In the genomic region with DNA sequence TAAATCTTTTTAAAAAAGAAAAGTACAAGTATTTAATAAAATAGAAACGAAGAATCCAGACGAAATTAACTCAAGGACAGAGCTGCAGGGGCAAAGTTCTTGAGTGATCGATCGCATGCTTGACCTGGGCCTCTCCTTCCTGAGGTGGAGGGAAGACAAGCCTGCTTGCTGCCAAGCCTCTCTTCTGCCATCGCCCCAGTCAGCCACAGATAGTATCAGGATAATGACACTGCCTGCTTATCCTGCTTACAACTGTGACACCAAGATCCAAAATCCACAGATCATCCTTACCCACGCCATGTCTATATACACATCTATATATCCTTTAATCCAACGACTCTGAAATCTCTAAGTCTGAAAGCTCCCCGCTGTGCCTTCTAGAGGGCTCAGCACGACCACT, we compare ENCODE assay signal across 15 mouse cellular contexts.
"Had no signal": no experiment of that assay in that cellular context is flagged by ENCODE, and none has a peak within 500 bp of the region (broad histone marks: within the 10 kb centered on the region; RNA-seq: fewer than 3 reads in every experiment).

No protein-coding gene starts in this region.

- H3K9me3 ChIP-seq: limb, embryonic 10.5 days; limb, embryonic 13.5 days; midbrain, embryonic 12.5 days; midbrain, embryonic 15.5 days had no signal

- ATAC-seq: inflammation-experienced regulatory T-cells, adult 6 months; intestine, embryonic 16.5 days; midbrain, embryonic 15.5 days had no signal

- H3K9ac ChIP-seq: limb, embryonic 13.5 days; lung, embryonic 14.5 days; midbrain, embryonic 12.5 days; midbrain, embryonic 15.5 days had no signal

- H3K4me3 ChIP-seq: limb, embryonic 10.5 days; limb, embryonic 13.5 days; midbrain, embryonic 12.5 days; midbrain, embryonic 15.5 days; myocyte had no signal

- H3K4me2 ChIP-seq: limb, embryonic 13.5 days; lung, embryonic 14.5 days; midbrain, embryonic 12.5 days; midbrain, embryonic 15.5 days had no signal

- H3K27me3 ChIP-seq: limb, embryonic 13.5 days; midbrain, embryonic 12.5 days; midbrain, embryonic 15.5 days had no signal

- H3K4me1 ChIP-seq: midbrain, embryonic 12.5 days had no signal

- H3K36me3 ChIP-seq: limb, embryonic 10.5 days; limb, embryonic 13.5 days; midbrain, embryonic 12.5 days; midbrain, embryonic 15.5 days had no signal

- H3K27ac ChIP-seq: limb, embryonic 10.5 days; limb, embryonic 13.5 days; midbrain, embryonic 12.5 days; midbrain, embryonic 15.5 days had no signal

- DNase-seq: kidney, adult 18-20 months; kidney, adult 9 months; kidney, postnatal 14 days; kidney, postnatal 4 days; lung, embryonic 14.5 days; lung, postnatal 36 days; thymus, adult 18-20 months; thymus, postnatal 36 days had no signal
